Mouse (Mus musculus) forebrain, embryonic 10.5 days (tissue): Measurements from ENCODE around the gene Pcbp4. TPM values are rescaled to one million over a fixed set of nuclear protein-coding genes. Genes with fewer than 3 reads are reported as not detected.

Experiments
- DNase-seq: peaks from one replicate; pipeline ENCODE4 v3.0.0-alpha.2; 2017; ENCODE audit warnings: low spot score; ENCODE audit errors: extremely low spot score
- H3K27ac ChIP-seq: fragments of 300-500 bp; sonication (generic); 2 replicates; pipeline ENCODE4 v1.5.1; 2016; ENCODE audit warnings: mild to moderate bottlenecking
- H3K27me3 ChIP-seq: fragments of 300-500 bp; sonication (generic); 2 replicates; pipeline ENCODE4 v1.6.1; 2016; ENCODE audit warnings: mild to moderate bottlenecking; ENCODE audit not compliant: poor library complexity, severe bottlenecking
- H3K36me3 ChIP-seq: fragments of 300-500 bp; sonication (generic); replicated peaks from 2 replicates; pipeline ENCODE4 v1.6.1; 2016; ENCODE audit warnings: mild to moderate bottlenecking, moderate library complexity
- H3K4me1 ChIP-seq: fragments of 300-500 bp; sonication (generic); 2 replicates; pipeline ENCODE4 v1.6.1; 2016
- H3K4me3 ChIP-seq: fragments of 300-500 bp; sonication (generic); 2 replicates; pipeline ENCODE4 v1.5.1; 2016; ENCODE audit warnings: mild to moderate bottlenecking, moderate library complexity
- H3K9me3 ChIP-seq: fragments of 300-500 bp; sonication (generic); 2 replicates; pipeline ENCODE4 v1.6.1; 2016; ENCODE audit warnings: mild to moderate bottlenecking, moderate library complexity
- WGBS: fragments of 180-500 bp; shearing (Covaris S2); methylation state at CpG from one replicate; pipeline ENCODE4 v1.1.7; 2016; 5-methylcytosine and 5-hydroxymethylcytosine counted together
- polyA plus RNA-seq: library from polyadenylated mRNA; unstranded; fragments of >200 nt; fragmentation: Nextera tagmentation; extraction: Ambion mirVana; gene quantifications from 2 replicates; pipeline ENCODE4 v1.2.1, GENCODE M21; 2016

Gene Pcbp4
- polyA plus RNA-seq, 1 experiment from 2014 or later = 337 TPM

GRCm38 (mm10) chr9:106460401-106461025, 7.4 kb downstream of the Pcbp4 start:
- Histone ChIP-seq H3K9me3 (no peaks in the 10 kb centered on the region), H3K27ac (peak overlapping the region; percentile 20; the same call in 1 of the 2 replicates), H3K36me3 (peaks cover 96% of the 10 kb centered on the region), H3K4me3 (no peak overlapping the region), H3K4me1 (peaks cover 94% of the 10 kb centered on the region), H3K27me3 (peaks cover 37% of the 10 kb centered on the region)
- DNase-seq = no peak
- WGBS = 84% methylated on average over 18 of the region's 18 CpGs

- 91% methylated on average over 9 of the region's 9 CpGs for WGBS
- Histone ChIP-seq H3K4me1 (peaks cover 93% of the 10 kb centered on the region), H3K36me3 (peaks cover 100% of the 10 kb centered on the region)
Observed at GRCm38 (mm10) chr9:106461026-106461415, 7.9 kb downstream of the Pcbp4 start.

GRCm38 (mm10) chr9:106461641-106462429, 8.7 kb downstream of the Pcbp4 start:
- 87% methylated on average over 16 of the region's 16 CpGs for WGBS
- no peaks in the 10 kb centered on the region for H3K9me3 ChIP-seq
- H3K27me3 ChIP-seq = peaks cover 45% of the 10 kb centered on the region
- H3K4me1 ChIP-seq = peaks cover 84% of the 10 kb centered on the region
- H3K27ac ChIP-seq = 0 out of 2 replicates have a peak overlapping the region, but pooled peaks have one; percentile 15
- no peak for DNase-seq
- H3K4me3 ChIP-seq = no peak overlapping the region
- peaks cover 97% of the 10 kb centered on the region for H3K36me3 ChIP-seq

More at GRCm38 (mm10) chr9:106461026-106461415, 7.9 kb downstream of the Pcbp4 start:
- no peaks in the 10 kb centered on the region for H3K9me3 ChIP-seq
- H3K27ac ChIP-seq = peak overlapping the region; percentile 20; the same call in 1 of the 2 replicates
- no peak overlapping the region for H3K4me3 ChIP-seq
- H3K27me3 ChIP-seq = peaks cover 42% of the 10 kb centered on the region
- DNase-seq = no peak

GRCm38 (mm10) chr9:106462430-106462800, 9.3 kb downstream of the Pcbp4 start:
- Histone ChIP-seq H3K9me3 (no peaks in the 10 kb centered on the region), H3K4me3 (no peak overlapping the region), H3K4me1 (peaks cover 79% of the 10 kb centered on the region), H3K36me3 (peaks cover 94% of the 10 kb centered on the region), H3K27me3 (peaks cover 45% of the 10 kb centered on the region), H3K27ac (0 out of 2 replicates have a peak overlapping the region, but pooled peaks have one; percentile 15)
- DNase-seq = no peak
- 95% methylated on average over 12 of the region's 12 CpGs for WGBS

DNA sequence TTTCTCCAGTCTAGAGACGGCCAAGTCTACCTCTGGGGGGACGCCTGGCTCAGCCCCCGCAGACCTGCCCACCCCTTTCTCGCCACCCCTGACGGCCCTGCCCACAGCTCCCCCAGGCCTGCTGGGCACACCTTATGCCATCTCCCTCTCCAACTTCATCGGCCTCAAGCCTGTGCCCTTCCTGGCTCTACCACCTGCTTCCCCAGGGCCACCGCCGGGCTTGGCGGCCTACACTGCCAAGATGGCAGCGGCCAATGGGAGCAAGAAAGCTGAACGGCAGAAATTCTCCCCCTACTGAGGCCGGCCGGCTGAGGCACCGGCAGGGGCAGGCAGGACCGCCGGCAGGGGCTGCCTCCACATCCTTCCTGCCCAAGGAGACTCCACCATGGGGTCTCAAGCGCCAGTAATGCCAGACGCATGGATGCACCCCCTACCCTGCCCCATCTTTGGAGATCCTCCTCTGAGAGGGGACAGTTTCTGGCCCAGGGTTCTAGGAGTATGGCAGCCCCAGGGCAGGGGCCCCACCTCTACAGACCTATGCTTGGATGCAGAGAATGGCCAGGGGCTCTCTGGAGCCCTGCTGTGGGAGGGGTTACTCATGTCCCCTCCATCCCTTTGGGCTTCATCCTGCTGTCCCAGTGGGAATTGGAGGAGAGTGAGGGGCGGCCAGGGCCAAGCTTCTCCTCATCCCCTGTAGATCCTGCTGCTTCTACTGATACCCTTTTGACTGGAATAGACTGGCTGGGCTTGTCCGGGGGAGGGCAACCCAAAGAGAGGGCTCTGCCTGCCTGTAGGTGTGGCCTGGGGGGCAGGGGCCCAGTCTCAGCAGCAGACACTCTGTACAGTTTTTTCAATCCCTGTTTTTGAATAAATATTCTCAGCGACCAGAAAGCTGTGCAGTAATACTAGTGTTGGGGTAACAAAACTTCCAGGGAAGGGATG, 10.3 kb downstream of the Pcbp4 start:
- WGBS = 85% methylated on average over 21 of the region's 21 CpGs
- peaks cover 45% of the 10 kb centered on the region for H3K27me3 ChIP-seq
- DNase-seq = no peak
- H3K4me3 ChIP-seq = peak overlapping the region; percentile 20
- no peak overlapping the region for H3K27ac ChIP-seq
- H3K36me3 ChIP-seq = peaks cover 85% of the 10 kb centered on the region
- no peaks in the 10 kb centered on the region for H3K9me3 ChIP-seq
- peaks cover 69% of the 10 kb centered on the region for H3K4me1 ChIP-seq

- Histone ChIP-seq H3K27me3 (peaks cover 45% of the 10 kb centered on the region), H3K4me3 (peak overlapping the region; percentile 63), H3K4me1 (peaks cover 56% of the 10 kb centered on the region), H3K27ac (peak overlapping the region; percentile 87), H3K36me3 (peaks cover 69% of the 10 kb centered on the region), H3K9me3 (no peaks in the 10 kb centered on the region)
- DNase-seq = peak; percentile 61
- WGBS = 2% methylated on average over 97 of the region's 99 CpGs
Observed at GRCm38 (mm10) chr9:106464751-106465541, 11.9 kb downstream of the Pcbp4 start.

DNA sequence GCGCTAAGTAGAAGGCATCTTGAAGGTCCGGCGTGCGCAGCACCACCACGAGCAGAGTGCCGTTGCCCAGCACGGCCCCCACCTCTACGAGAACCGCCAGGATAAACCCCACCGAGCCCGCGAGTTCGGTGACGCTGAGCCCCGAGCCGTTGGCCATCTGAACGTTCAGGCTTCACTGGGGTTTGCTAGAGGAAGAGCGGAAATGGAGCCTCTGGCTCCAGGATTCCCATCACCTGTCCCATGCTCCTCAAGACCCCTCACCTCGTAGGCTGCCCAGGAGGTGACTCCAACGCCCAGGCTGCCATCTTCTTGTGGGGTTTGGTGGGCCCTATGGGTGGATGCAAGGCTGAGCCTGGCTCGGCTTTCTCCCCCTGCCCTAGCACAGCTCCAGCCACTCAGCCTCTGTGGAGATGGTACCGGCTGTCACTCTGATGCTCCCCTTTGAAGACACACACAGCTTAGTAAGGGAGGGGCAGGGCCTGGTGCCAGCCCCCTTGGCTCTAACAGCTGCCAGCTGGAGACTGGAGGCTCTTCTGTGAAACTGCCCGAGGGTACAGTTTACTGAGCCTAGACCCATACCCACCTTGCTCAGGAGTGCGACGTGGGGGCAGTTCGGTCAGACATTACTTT, 12.6 kb downstream of the Pcbp4 start, which contains the start of gene Gpr62:
TSS of gene Gpr62 (minus strand) at position 368 of the 630 bp plus-strand sequence.
- no peak for DNase-seq
- H3K9me3 ChIP-seq = no peaks in the 10 kb centered on the region
- 38% methylated on average over 26 of the region's 26 CpGs for WGBS
- H3K4me3 ChIP-seq = peak within 1 kb of the TSS; percentile 63
- peaks cover 45% of the 10 kb centered on the region for H3K27me3 ChIP-seq
- H3K36me3 ChIP-seq = peaks cover 62% of the 10 kb centered on the region
- H3K27ac ChIP-seq = peak within 1 kb of the TSS; percentile 87
- H3K4me1 ChIP-seq = peaks cover 48% of the 10 kb centered on the region

- peaks cover 54% of the 10 kb centered on the region for H3K27me3 ChIP-seq
- no peaks in the 10 kb centered on the region for H3K9me3 ChIP-seq
- WGBS = 92% methylated on average over 6 of the region's 6 CpGs
- DNase-seq = no peak
- H3K4me3 ChIP-seq = no peak overlapping the region
- H3K4me1 ChIP-seq = peaks cover 46% of the 10 kb centered on the region
- H3K27ac ChIP-seq = no peak overlapping the region
- peaks cover 51% of the 10 kb centered on the region for H3K36me3 ChIP-seq
Observed at GRCm38 (mm10) chr9:106466721-106467120, 13.6 kb downstream of the Pcbp4 start.

- 94% methylated on average over 7 of the region's 7 CpGs for WGBS
- DNase-seq = no peak
- peaks cover 52% of the 10 kb centered on the region for H3K4me1 ChIP-seq
Observed at GRCm38 (mm10) chr9:106467746-106468145, 14.7 kb downstream of the Pcbp4 start.

DNA sequence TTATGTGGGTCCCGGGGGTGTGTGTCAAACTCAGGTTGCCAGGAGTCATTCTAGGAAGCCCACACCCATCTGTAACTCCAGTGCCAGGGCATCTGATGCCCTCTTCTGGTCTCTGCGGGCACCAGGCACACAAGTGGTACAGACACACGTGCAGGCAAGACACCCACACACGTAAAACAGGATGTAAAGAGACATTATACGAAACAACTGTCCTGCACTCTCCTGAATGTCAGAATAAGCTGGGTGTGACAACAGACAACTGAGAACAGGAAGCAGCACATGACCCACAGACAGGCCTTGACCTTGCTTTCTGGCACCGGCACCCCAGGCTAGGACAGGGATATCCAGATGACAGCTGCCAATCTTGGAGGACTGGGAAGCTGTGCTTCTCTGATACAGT, 16.2 kb downstream of the Pcbp4 start:
- 81% methylated on average over 6 of the region's 6 CpGs for WGBS
- peaks cover 52% of the 10 kb centered on the region for H3K4me1 ChIP-seq
- no peaks in the 10 kb centered on the region for H3K9me3 ChIP-seq
- no peak overlapping the region for H3K27ac ChIP-seq
- no peak overlapping the region for H3K4me3 ChIP-seq
- H3K27me3 ChIP-seq = peaks cover 39% of the 10 kb centered on the region
- H3K36me3 ChIP-seq = peaks cover 25% of the 10 kb centered on the region
- DNase-seq = no peak

More at GRCm38 (mm10) chr9:106467746-106468145, 14.7 kb downstream of the Pcbp4 start:
- no peak overlapping the region for H3K4me3 ChIP-seq
- peaks cover 46% of the 10 kb centered on the region for H3K27me3 ChIP-seq
- peaks cover 41% of the 10 kb centered on the region for H3K36me3 ChIP-seq
- H3K9me3 ChIP-seq = no peaks in the 10 kb centered on the region
- H3K27ac ChIP-seq = no peak overlapping the region

DNA sequence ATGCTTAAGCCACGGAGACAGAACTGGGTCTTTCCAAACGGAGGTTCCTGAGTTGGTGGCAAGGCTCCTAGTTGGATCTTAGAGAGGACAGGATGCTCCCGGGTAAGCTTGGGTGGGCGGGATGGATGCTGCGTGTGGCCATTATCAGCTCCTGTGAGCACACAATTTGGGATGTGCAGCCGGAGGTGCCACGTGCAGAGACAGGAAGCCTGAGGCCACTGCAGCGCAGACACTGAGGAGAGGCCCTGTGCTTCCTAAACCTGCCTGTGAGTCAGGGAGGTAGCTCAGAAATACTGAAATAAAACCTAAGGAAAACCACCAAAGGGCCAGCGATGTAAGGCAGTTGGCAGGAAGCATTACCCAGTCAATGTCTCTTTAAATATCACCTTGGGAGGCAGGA, 16.7 kb downstream of the Pcbp4 start:
- Histone ChIP-seq H3K4me1 (peaks cover 52% of the 10 kb centered on the region), H3K36me3 (peaks cover 21% of the 10 kb centered on the region), H3K27ac (no peak overlapping the region), H3K4me3 (no peak overlapping the region), H3K9me3 (no peaks in the 10 kb centered on the region), H3K27me3 (peaks cover 34% of the 10 kb centered on the region)
- DNase-seq = no peak
- 78% methylated on average over 9 of the region's 9 CpGs for WGBS
